Mouse (Mus musculus): Measurements from ENCODE around the gene Ppfia1. TPM values are rescaled to one million over a fixed set of nuclear protein-coding genes. Genes with fewer than 3 reads are reported as not detected.
A peak's percentile ranks its signal among the peaks of the same experiment; 100 is the strongest.

The Ppfia1 gene
- polyA plus RNA-seq, 1 experiment from 2014 or later: 42.1 TPM

DNA sequence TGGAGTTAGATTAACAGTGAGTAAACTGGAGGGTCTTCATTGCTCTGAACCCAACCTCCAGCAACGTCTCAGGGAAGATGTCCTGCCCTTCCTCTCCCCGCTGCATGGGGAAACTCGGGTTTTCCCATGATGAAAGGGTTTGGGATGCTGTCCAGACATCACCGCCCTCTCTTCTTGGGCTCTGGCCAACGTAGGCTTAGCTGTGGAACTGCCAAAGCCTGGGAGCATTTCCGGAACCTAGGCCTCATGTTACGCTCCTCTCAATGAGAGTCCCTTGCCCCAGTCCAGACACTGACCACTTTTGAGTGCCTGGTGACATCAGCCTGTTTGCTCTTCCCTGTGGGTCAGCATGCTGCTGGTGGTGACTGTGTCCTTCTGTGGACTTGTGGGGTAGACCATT lies 15.9 kb upstream of the Ppfia1 start:
- no peak for ATAC-seq (replicated peaks; ENCODE audit: low FRiP score)

DNA sequence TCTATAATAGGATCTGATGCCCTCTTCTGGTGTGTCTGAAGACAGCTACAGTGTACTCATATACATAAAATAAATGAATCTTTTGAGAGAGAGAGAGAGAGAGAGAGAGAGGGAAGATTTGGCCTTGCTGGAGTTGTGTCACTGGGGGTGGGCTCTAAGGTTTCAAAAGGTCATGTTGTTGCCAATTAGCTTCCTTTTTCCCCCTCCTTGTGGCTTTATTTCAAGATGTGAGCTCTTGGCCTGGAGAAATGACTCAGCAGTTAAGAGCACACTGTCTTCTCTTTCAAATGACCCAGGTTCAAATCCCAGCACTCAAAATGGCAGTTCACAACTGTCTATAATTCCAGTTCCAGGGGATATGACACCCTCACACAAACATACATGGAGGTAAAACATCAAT lies 14.6 kb upstream of the Ppfia1 start:
- Histone ChIP-seq H3K36me3 (no peaks in the 10 kb centered on the region), H3K4me2 (no peak overlapping the region), H3K4me1 (peaks cover 7% of the 10 kb centered on the region; the same call in 1 of the 2 replicates), H3K9ac (no peak overlapping the region), H3K27ac (no peak overlapping the region), H3K9me3 (replicated peaks) (no peaks in the 10 kb centered on the region), H3K27me3 (no peaks in the 10 kb centered on the region), H3K4me3 (replicated peaks) (no peak overlapping the region)
- ATAC-seq (replicated peaks; ENCODE audit: low FRiP score): no peak

More for the DNA sequence above, 15.9 kb upstream of the Ppfia1 start:
- Histone ChIP-seq H3K27ac (no peak overlapping the region), H3K27me3 (no peaks in the 10 kb centered on the region), H3K4me3 (replicated peaks) (no peak overlapping the region), H3K9ac (no peak overlapping the region), H3K4me1 (0 out of 2 replicates have a peak, but pooled peaks cover 1% of the 10 kb centered on the region), H3K9me3 (replicated peaks) (no peaks in the 10 kb centered on the region), H3K4me2 (no peak overlapping the region), H3K36me3 (no peaks in the 10 kb centered on the region)
- 66% methylated on average over 7 of the region's 7 CpGs for WGBS

DNA sequence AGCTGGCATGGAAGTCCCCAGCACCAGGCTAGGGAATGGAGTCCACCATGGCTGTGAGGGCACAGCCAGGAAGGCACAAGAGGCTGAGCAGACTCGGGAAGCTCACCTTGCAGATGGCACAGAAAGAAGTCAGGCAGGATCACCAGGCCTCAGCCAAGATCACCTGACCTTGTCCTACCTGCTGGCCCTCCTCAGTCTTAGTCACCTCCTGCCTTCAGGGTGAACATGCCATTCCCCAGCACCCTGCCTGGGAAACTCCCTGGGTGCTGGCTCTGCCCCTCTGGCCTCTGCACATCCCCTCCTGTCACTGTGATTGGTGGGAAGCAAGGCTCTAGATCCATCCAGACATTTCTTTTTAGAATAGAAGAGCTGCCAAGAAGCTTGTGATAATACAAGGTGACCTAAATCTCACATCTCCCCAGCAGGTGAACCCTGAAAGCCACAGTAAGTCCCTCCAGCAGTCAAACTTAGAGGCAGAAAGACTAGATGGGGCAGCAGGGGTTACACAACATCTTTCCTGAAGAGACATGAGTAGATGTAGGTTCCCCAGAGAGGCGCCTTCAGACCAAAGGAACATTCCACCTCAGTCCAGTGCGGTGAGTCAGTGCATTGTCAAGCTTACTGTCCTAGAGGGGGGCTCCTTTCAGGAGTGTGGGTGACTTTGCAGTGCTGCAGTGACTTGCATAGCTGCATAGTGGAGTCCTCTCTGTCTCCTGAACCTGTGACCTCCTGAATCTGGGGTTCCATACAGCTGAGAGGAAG lies 13.6 kb upstream of the Ppfia1 start:
- Histone ChIP-seq H3K27ac (no peak overlapping the region), H3K36me3 (no peaks in the 10 kb centered on the region), H3K27me3 (no peaks in the 10 kb centered on the region), H3K4me3 (replicated peaks) (no peak overlapping the region), H3K9me3 (replicated peaks) (no peaks in the 10 kb centered on the region), H3K4me2 (no peak overlapping the region), H3K9ac (no peak overlapping the region), H3K4me1 (peaks cover 7% of the 10 kb centered on the region; the same call in 1 of the 2 replicates)
- ATAC-seq (replicated peaks; ENCODE audit: low FRiP score): no peak
- WGBS: 75% methylated on average over 3 of the region's 3 CpGs

DNA sequence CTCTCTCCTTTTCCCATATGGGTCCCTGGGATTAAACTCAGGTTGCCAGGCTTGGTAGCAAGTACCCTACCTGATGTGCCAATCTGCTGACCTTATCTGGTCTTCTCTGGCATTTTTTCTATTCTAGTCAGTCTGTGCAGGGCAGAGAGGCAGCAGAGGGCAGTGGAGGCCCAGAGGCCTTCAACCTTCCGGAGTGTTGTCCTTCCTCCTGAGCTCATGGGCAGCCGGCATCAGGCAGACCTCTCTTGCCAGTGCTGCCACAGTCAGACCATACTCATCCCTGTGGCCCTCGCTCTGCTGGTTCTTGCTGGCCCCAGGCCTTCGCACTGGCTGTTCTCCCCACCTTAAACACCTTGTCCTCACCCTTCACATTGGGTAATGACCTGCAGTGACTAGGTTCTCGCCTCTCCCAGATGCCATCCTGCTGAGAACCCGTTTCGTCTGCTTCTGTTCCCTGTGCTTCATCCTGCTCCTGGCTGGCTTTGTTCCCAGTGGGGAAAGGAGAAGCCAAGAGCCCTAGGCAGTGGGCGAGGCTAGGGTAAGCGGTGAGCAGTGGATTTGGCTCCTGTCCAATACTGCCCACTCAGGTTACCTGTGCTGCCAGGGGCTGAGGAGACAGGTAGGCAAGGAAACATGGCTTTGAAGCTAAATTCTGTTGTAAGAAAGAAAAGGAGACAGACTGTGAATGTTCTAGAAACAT lies 10.1 kb upstream of the Ppfia1 start:
- Histone ChIP-seq H3K4me2 (no peak overlapping the region), H3K9ac (no peak overlapping the region), H3K27ac (peak overlapping the region; percentile 45; the same call in 1 of the 2 replicates), H3K4me1 (peaks cover 7% of the 10 kb centered on the region; the same call in 1 of the 2 replicates), H3K9me3 (replicated peaks) (no peaks in the 10 kb centered on the region), H3K4me3 (replicated peaks) (no peak overlapping the region), H3K27me3 (no peaks in the 10 kb centered on the region), H3K36me3 (no peaks in the 10 kb centered on the region)
- ATAC-seq (replicated peaks; ENCODE audit: low FRiP score): no peak
- 63% methylated on average over 9 of the region's 9 CpGs for WGBS

DNA sequence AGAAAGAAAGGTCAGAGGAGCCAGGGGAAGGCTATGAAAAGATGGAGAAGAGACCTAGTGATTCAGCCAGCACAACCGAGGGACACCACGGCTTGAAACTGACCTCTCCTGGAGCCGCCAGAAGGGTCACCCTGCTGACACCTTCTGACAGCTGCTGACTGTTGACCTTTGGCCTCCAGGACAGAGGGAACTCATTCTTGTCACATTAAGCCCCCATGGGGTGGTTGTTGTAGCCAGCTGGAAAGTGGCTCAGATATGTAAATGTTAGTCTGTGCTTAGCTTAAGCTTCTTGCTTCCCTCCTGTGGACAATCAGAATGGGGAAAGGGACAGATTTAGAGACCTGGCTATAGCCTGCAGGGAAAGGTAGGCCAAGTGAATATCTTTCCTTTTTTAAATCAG lies 8.5 kb upstream of the Ppfia1 start:
- H3K36me3 ChIP-seq: no peaks in the 10 kb centered on the region
- H3K27ac ChIP-seq: no peak overlapping the region
- H3K27me3 ChIP-seq: no peaks in the 10 kb centered on the region
- WGBS: 9% methylated on average over 3 of the region's 3 CpGs
- H3K4me3 ChIP-seq (replicated peaks): no peak overlapping the region
- no peak for ATAC-seq (replicated peaks; ENCODE audit: low FRiP score)
- H3K4me2 ChIP-seq: no peak overlapping the region
- H3K9me3 ChIP-seq (replicated peaks): no peaks in the 10 kb centered on the region
- no peak overlapping the region for H3K9ac ChIP-seq
- peaks cover 7% of the 10 kb centered on the region; the same call in 1 of the 2 replicates for H3K4me1 ChIP-seq

DNA sequence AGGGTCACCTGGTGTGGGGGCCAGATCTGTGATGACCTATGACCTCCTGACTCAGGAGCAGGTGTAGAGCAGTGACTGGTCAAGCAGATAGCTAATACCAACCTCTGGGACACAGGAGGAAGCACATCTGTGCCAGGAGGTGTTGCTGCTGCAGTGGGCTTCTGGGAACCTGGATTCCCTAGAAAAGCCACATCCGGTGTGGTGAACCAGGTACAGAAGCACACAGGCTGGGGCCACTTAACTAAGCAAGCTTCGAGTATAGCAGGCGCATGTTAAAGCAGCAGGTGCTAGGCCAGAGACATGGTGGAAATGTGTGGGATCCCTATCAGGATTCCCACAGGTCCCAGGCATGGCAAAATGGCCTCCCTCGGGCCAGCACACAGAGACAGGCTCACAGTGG lies 7.1 kb upstream of the Ppfia1 start:
- Histone ChIP-seq H3K27me3 (0 out of 2 replicates have a peak, but pooled peaks cover 3% of the 10 kb centered on the region), H3K9ac (no peak overlapping the region), H3K4me2 (no peak overlapping the region), H3K9me3 (replicated peaks) (no peaks in the 10 kb centered on the region), H3K4me1 (peaks cover 7% of the 10 kb centered on the region; the same call in 1 of the 2 replicates), H3K4me3 (replicated peaks) (no peak overlapping the region), H3K27ac (no peak overlapping the region), H3K36me3 (no peaks in the 10 kb centered on the region)
- ATAC-seq (replicated peaks; ENCODE audit: low FRiP score): no peak
- 87% methylated on average over 4 of the region's 4 CpGs for WGBS

DNA sequence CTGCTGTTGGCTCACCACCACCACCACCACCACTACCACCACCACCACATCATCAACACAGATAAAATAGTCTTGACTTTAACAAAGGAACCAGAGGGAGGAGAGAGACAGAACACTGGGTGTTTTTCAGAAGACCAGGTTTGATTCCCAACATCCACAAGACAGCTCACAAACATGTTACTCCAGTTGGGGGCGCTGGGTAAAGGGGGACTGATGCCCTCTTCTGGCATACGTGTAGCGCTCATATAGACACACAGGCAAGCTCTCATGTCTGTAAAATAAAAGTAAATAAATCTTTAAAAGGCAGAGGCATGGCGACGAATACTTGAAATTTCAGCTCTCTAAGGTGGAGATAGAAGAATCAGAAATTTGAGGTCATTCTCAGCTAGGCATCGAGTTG lies 5.0 kb upstream of the Ppfia1 start:
- Histone ChIP-seq H3K27ac (no peak overlapping the region), H3K27me3 (0 out of 2 replicates have a peak, but pooled peaks cover 3% of the 10 kb centered on the region), H3K4me1 (peaks cover 8% of the 10 kb centered on the region), H3K36me3 (no peaks in the 10 kb centered on the region), H3K9ac (no peak overlapping the region), H3K9me3 (replicated peaks) (no peaks in the 10 kb centered on the region), H3K4me2 (no peak overlapping the region), H3K4me3 (replicated peaks) (no peak overlapping the region)
- ATAC-seq (replicated peaks; ENCODE audit: low FRiP score): no peak
- 45% methylated on average over 6 of the region's 6 CpGs for WGBS

DNA sequence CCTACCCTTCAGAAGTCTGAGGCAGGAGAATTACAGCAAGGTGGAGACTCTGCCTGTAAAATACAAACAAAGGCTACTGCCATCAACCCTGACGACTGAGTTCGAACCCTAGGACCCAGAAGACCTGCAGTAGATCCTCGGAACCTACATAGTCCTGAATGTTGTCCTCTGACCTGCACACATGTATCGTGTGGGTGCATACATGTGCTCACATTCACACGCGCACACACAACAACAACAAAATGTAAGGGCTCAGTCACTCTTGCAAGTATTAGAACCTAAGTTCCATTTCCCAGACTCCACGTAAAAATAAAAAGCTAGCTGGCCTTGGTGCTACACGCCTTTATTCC lies 569 bp upstream of the Ppfia1 start:
- H3K36me3 ChIP-seq: peaks cover 29% of the 10 kb centered on the region
- peak overlapping the region; percentile 88 for H3K4me2 ChIP-seq
- H3K27ac ChIP-seq: peak overlapping the region; percentile 64; the same call in 1 of the 2 replicates
- 0 out of 2 replicates have a peak, but pooled peaks cover 3% of the 10 kb centered on the region for H3K27me3 ChIP-seq
- peaks cover 32% of the 10 kb centered on the region for H3K4me1 ChIP-seq
- no peaks in the 10 kb centered on the region for H3K9me3 ChIP-seq (replicated peaks)
- peak overlapping the region; percentile 94 for H3K9ac ChIP-seq
- peak overlapping the region; percentile 99 for H3K4me3 ChIP-seq (replicated peaks)
- ATAC-seq (replicated peaks; ENCODE audit: low FRiP score): no peak
- 25% methylated on average over 8 of the region's 8 CpGs for WGBS

DNA sequence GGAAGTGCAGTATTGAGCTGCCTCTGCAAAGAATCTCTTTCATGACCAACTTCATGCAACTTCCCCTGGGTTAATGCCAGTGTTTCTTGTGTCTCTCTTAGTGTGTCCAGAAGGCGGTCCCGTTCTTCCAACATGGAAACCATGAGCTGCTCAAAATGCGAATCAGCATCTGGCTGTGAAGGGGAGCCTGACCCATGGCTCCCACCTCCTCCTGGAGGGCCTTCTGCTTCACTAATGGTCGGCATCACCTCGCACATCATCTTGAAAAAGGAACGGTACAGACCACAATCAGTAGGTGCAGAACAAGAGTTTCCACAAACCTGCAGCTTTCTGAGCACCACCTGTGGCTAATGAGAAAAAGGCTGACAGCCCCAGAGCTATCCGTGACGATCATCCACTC lies 1.3 kb downstream of the Ppfia1 start:
- Histone ChIP-seq H3K27ac (no peak overlapping the region), H3K4me1 (peaks cover 32% of the 10 kb centered on the region), H3K27me3 (0 out of 2 replicates have a peak, but pooled peaks cover 3% of the 10 kb centered on the region), H3K9ac (peak overlapping the region; percentile 94), H3K36me3 (peaks cover 43% of the 10 kb centered on the region), H3K4me3 (replicated peaks) (peak overlapping the region; percentile 99), H3K4me2 (peak overlapping the region; percentile 88), H3K9me3 (replicated peaks) (no peaks in the 10 kb centered on the region)
- ATAC-seq (replicated peaks; ENCODE audit: low FRiP score): no peak
- 90% methylated on average over 8 of the region's 8 CpGs for WGBS

DNA sequence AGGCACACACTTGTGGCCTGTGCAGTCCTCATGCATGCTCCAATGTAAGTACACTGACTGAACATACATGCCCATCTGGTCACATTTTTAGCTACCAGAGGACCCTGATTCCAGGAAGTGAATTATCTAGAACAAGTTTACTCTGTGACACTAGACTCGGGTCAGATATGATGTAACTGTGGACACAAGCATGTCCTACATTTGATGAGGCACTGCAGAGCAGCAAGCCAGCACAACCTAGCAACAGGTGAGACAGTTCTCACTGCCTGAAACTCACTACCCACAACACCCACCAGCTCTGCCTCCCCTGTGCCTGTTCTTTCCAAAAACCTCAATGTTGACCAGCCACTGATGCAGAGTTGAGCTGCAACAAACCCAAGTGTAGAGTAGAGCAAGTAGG lies 2.7 kb downstream of the Ppfia1 start:
- H3K9me3 ChIP-seq (replicated peaks): no peaks in the 10 kb centered on the region
- H3K27ac ChIP-seq: no peak overlapping the region
- H3K4me2 ChIP-seq: no peak overlapping the region
- no peak overlapping the region for H3K4me3 ChIP-seq (replicated peaks)
- H3K9ac ChIP-seq: no peak overlapping the region
- peaks cover 32% of the 10 kb centered on the region for H3K4me1 ChIP-seq
- WGBS: 90% methylated on average over 1 of the region's 1 CpGs
- H3K27me3 ChIP-seq: no peaks in the 10 kb centered on the region
- ATAC-seq (replicated peaks; ENCODE audit: low FRiP score): no peak
- peaks cover 55% of the 10 kb centered on the region for H3K36me3 ChIP-seq

DNA sequence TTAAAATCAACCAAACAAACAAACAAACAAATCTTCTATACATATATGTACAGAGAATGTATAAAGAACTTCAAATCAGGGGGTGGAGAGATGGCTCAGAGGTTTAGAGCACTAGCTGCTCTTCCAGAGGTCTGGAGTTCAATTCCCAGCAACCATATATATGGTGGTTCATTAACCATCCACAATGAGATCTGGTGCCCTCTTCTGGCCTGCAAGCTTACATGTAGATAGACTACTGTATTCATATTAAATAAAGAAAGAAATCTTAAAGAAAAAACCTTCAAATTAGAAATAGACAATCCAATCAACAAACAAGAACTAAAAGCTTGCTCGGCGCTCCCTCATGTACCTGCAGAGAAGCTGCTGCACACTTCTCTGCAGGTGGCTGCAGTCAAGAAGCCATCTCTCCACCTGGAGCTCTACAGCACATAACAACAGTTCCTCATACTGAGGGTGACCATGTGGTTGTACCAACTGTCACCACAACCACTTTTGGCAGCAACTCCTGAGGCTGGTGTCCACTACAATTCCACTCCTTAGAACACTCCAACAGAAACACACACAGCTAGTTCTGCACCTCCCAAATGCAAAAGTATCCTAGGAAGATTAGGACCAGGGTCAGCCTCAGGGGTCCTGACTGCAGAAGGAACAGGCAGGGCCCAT lies 3.5 kb downstream of the Ppfia1 start:
- H3K27me3 ChIP-seq: no peaks in the 10 kb centered on the region
- no peak overlapping the region for H3K4me3 ChIP-seq (replicated peaks)
- H3K4me2 ChIP-seq: no peak overlapping the region
- no peak overlapping the region for H3K27ac ChIP-seq
- 98% methylated on average over 2 of the region's 2 CpGs for WGBS
- H3K36me3 ChIP-seq: peaks cover 55% of the 10 kb centered on the region
- H3K9me3 ChIP-seq (replicated peaks): no peaks in the 10 kb centered on the region
- peaks cover 32% of the 10 kb centered on the region for H3K4me1 ChIP-seq
- ATAC-seq (replicated peaks; ENCODE audit: low FRiP score): no peak
- no peak overlapping the region for H3K9ac ChIP-seq

DNA sequence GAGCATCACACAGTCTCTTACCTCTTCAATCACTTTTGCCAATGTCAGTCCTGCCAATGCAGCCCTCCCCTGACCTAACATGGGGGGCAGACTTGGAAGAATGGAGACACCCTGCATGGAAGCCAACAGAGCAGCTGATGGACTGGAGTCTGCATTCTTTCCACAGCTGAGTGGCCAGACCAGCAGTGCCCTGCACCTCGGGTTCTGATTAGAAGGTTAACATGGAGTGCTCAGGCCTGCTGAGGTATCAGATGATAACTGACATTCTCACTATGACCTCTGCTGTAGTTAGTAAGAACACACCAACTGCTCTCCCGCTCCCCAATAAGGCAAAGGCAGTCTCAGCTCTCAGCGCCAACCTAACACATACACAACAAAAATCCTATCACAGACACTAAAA lies 8.3 kb downstream of the Ppfia1 start:
- Histone ChIP-seq H3K4me2 (no peak overlapping the region), H3K9me3 (replicated peaks) (no peaks in the 10 kb centered on the region), H3K27me3 (no peaks in the 10 kb centered on the region), H3K36me3 (peaks cover 38% of the 10 kb centered on the region), H3K4me1 (0 out of 2 replicates have a peak, but pooled peaks cover under 1% of the 10 kb centered on the region), H3K4me3 (replicated peaks) (no peak overlapping the region), H3K9ac (no peak overlapping the region), H3K27ac (no peak overlapping the region)
- no peak for ATAC-seq (replicated peaks; ENCODE audit: low FRiP score)
- WGBS: 70% methylated on average over 3 of the region's 3 CpGs
